Mouse (Mus musculus): Measurements from ENCODE around the gene Tm9sf4. TPM values are rescaled to one million over a fixed set of nuclear protein-coding genes. Genes with fewer than 3 reads are reported as not detected.

Gene Tm9sf4
- polyA plus RNA-seq, 1 experiment from 2014 or later, result 80.2 TPM

GRCm38 (mm10) chr2:153241250-153242014 lies 80.3 kb downstream of the Tm9sf4 start, which contains the start of the genes Plagl2 and Pofut1:
Plagl2 (minus strand) TSS chr2:153241426.
Pofut1 (plus strand) TSS chr2:153241533.
- peaks cover 28% of the 10 kb centered on the region for H3K36me3 ChIP-seq (replicated peaks)
- H3K9ac ChIP-seq, result peak within 1 kb of the TSS; percentile 98
- H3K9me3 ChIP-seq, result no peaks in the 10 kb centered on the region
- peak within 1 kb of the TSS; percentile 88 for H3K27ac ChIP-seq
- WGBS, result under 1% methylated on average over 52 of the region's 72 CpGs
- no peaks in the 10 kb centered on the region for H3K27me3 ChIP-seq
- H3K4me3 ChIP-seq (replicated peaks), result peak within 1 kb of the TSS; percentile 84
- peaks cover 42% of the 10 kb centered on the region for H3K4me1 ChIP-seq
- H3K4me2 ChIP-seq, result peak within 1 kb of the TSS; percentile 90
- ATAC-seq (ENCODE audit: low FRiP score), result peak; percentile 99

- Histone ChIP-seq H3K9me3 (no peaks in the 10 kb centered on the region), H3K27me3 (no peaks in the 10 kb centered on the region), H3K4me1 (peaks cover 41% of the 10 kb centered on the region), H3K9ac (peak overlapping the region; percentile 98), H3K36me3 (replicated peaks) (peaks cover 26% of the 10 kb centered on the region), H3K27ac (no peak overlapping the region), H3K4me2 (peak overlapping the region; percentile 90), H3K4me3 (replicated peaks) (peak overlapping the region; percentile 84)
- WGBS, result 70% methylated on average over 6 of the region's 6 CpGs
- ATAC-seq (ENCODE audit: low FRiP score), result no peak
These were observed 81.1 kb downstream of the Tm9sf4 start for GRCm38 (mm10) chr2:153242156-153242555.

GRCm38 (mm10) chr2:153249751-153250150 lies 88.6 kb downstream of the Tm9sf4 start:
- no peaks in the 10 kb centered on the region for H3K27me3 ChIP-seq
- peaks cover 60% of the 10 kb centered on the region for H3K36me3 ChIP-seq (replicated peaks)
- H3K27ac ChIP-seq, result no peak overlapping the region
- WGBS, result 94% methylated on average over 5 of the region's 5 CpGs
- H3K4me2 ChIP-seq, result no peak overlapping the region
- no peak overlapping the region for H3K4me3 ChIP-seq (replicated peaks)
- ATAC-seq (ENCODE audit: low FRiP score), result no peak
- H3K9me3 ChIP-seq, result no peaks in the 10 kb centered on the region
- no peaks in the 10 kb centered on the region for H3K4me1 ChIP-seq
- H3K9ac ChIP-seq, result no peak overlapping the region

- Histone ChIP-seq H3K36me3 (replicated peaks) (peaks cover 32% of the 10 kb centered on the region), H3K4me3 (replicated peaks) (no peak overlapping the region), H3K9ac (no peak overlapping the region), H3K27me3 (no peaks in the 10 kb centered on the region), H3K27ac (no peak overlapping the region), H3K4me2 (no peak overlapping the region), H3K4me1 (no peaks in the 10 kb centered on the region), H3K9me3 (no peaks in the 10 kb centered on the region)
- no peak for ATAC-seq (ENCODE audit: low FRiP score)
- 88% methylated on average over 2 of the region's 2 CpGs for WGBS
These were observed 95.5 kb downstream of the Tm9sf4 start for GRCm38 (mm10) chr2:153256604-153257003.

GRCm38 (mm10) chr2:153259030-153259863 lies 98.1 kb downstream of the Tm9sf4 start:
- WGBS, result 91% methylated on average over 12 of the region's 12 CpGs
- no peak overlapping the region for H3K27ac ChIP-seq
- H3K4me1 ChIP-seq, result no peaks in the 10 kb centered on the region
- no peaks in the 10 kb centered on the region for H3K9me3 ChIP-seq
- ATAC-seq (ENCODE audit: low FRiP score), result no peak
- no peak overlapping the region for H3K9ac ChIP-seq
- peaks cover 41% of the 10 kb centered on the region for H3K36me3 ChIP-seq (replicated peaks)
- no peak overlapping the region for H3K4me2 ChIP-seq
- H3K27me3 ChIP-seq, result no peaks in the 10 kb centered on the region
- H3K4me3 ChIP-seq (replicated peaks), result no peak overlapping the region

Other genes with a start within 250 kb of the Tm9sf4 start
- not detected in 2 replicates for gene Mylk2, start 250.0 kb upstream of the Tm9sf4 start, polyA plus RNA-seq (2016; fragmentation: Nextera tagmentation; extraction: Ambion mirVana)
- gene Foxs1, start 228.1 kb upstream of the Tm9sf4 start, polyA plus RNA-seq (2016; fragmentation: Nextera tagmentation; extraction: Ambion mirVana), result 1.6 and 1.8 TPM in 2 replicates
- 0.91 and 1.5 TPM in 2 replicates for gene Dusp15, start 209.6 kb upstream of the Tm9sf4 start, polyA plus RNA-seq (2016; fragmentation: Nextera tagmentation; extraction: Ambion mirVana)
- 1.2 TPM in 2 replicates for gene Ttll9, start 198.8 kb upstream of the Tm9sf4 start, polyA plus RNA-seq (2016; fragmentation: Nextera tagmentation; extraction: Ambion mirVana)
- gene Pdrg1, start 145.9 kb upstream of the Tm9sf4 start, polyA plus RNA-seq (2016; fragmentation: Nextera tagmentation; extraction: Ambion mirVana), result 109 and 119 TPM in 2 replicates
- 0.95 and 1.2 TPM in 2 replicates for gene Xkr7, start 129.5 kb upstream of the Tm9sf4 start, polyA plus RNA-seq (2016; fragmentation: Nextera tagmentation; extraction: Ambion mirVana)
- 1.4 and 1.7 TPM in 2 replicates for gene Ccm2l, start 95.3 kb upstream of the Tm9sf4 start, polyA plus RNA-seq (2016; fragmentation: Nextera tagmentation; extraction: Ambion mirVana)
- gene Hck, start 52.8 kb upstream of the Tm9sf4 start, polyA plus RNA-seq (2016; fragmentation: Nextera tagmentation; extraction: Ambion mirVana), result 1.3 and 1.5 TPM in 2 replicates
- 9.5 TPM in 2 replicates for gene Tspyl3, start 64.1 kb downstream of the Tm9sf4 start, polyA plus RNA-seq (2016; fragmentation: Nextera tagmentation; extraction: Ambion mirVana)
- gene Plagl2, start 80.1 kb downstream of the Tm9sf4 start, polyA plus RNA-seq (2016; fragmentation: Nextera tagmentation; extraction: Ambion mirVana), result 21.4 and 28.7 TPM in 2 replicates
- gene Pofut1, start 80.2 kb downstream of the Tm9sf4 start, polyA plus RNA-seq (2016; fragmentation: Nextera tagmentation; extraction: Ambion mirVana), result 6.5 and 7.6 TPM in 2 replicates
- gene Kif3b, start 130.1 kb downstream of the Tm9sf4 start, polyA plus RNA-seq (2016; fragmentation: Nextera tagmentation; extraction: Ambion mirVana), result 11.4 and 11.9 TPM in 2 replicates
- gene Asxl1, start 184.5 kb downstream of the Tm9sf4 start, polyA plus RNA-seq (2016; fragmentation: Nextera tagmentation; extraction: Ambion mirVana), result 15.2 and 19.3 TPM in 2 replicates

All from forebrain, embryonic 12.5 days (tissue).